Mouse (Mus musculus) erythroblast, embryonic 14.5 days (primary cell): ENCODE measurements around the gene Pik3c2g.

Experiments used
- GATA1 ChIP-seq: IDR thresholded peaks from 2 replicates; pipeline ENCODE4 v1.6.1; 2012; ENCODE audit warnings: low read length, inconsistent platforms, mixed read lengths
- TAL1 ChIP-seq: IDR thresholded peaks from 3 replicates; pipeline ENCODE4 v1.6.1; 2012; ENCODE audit warnings: low read length, inconsistent platforms, mixed read lengths

DNA sequence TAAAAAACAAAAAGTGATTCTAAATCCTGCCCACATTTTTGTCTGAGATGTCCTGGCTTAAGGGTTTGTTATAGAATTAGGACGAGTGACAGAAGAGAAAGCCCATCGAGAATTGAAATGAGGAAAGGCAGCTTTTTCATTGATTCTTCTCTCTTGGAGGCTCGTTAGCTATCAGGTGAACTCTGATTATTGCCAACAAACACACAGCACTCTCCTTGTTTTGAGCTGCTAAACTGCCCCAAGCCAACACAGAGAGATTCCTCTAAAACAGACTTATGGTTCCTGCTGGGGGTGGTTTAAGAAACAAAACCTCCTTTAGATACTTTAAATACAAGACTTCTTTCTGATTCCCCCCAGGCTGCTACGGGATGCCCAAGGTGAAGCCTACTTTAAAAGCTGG is 256.5 kb downstream of the Pik3c2g start:
- TF ChIP-seq TAL1 = no peak
- TF ChIP-seq GATA1 = no peak
